Mouse (Mus musculus) common myeloid progenitor, adult 5-6 weeks (primary cell): ENCODE results near the gene Neu3. TPM values are rescaled to one million over a fixed set of nuclear protein-coding genes. Genes with fewer than 3 reads are reported as not detected.

ENCODE experiments used
- ATAC-seq: replicated peaks from 2 replicates; pipeline ENCODE4 v1.8.0; 2016; ENCODE audit warnings: low read depth, mild to moderate bottlenecking, moderate TSS enrichment, inconsistent platforms; ENCODE audit not compliant: poor library complexity, severe bottlenecking
- total RNA-seq: library from RNA; stranded (forward); fragments of 200-1000, 187-1606 nt; gene quantifications from 2 replicates; pipeline ENCODE4 v1.2.3, GENCODE M21; 2017

Neu3 gene
- 4.9 and 5.0 TPM in 2 replicates for total RNA-seq

DNA sequence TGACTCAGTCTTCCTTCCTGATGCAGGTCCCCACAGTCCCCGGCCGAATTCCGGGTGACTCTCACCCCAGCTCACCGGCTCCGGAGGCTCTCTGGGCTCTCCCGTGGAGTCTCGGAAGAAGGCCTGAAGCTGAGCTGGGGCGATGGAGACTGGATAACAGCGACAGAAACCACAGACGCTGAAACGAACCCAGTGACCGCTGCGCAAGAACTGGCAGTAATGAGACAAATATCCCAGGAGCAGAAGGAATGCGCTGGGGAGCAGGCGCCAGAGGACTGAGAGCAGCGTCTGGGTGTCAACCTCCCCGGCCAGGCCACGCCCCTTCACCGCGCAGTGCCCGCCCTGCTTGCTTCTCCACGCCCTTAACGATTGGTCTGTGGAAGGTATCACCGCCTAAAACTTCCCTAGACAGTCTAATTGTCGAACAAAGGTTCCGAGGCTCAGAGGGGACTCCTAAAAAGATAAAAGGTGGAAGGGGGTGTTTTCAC is at the start of gene Neu3:
Gene Neu3 (minus strand): TSS at position 335 of the 488 bp plus-strand sequence.
- peak; percentile 99 for ATAC-seq

DNA sequence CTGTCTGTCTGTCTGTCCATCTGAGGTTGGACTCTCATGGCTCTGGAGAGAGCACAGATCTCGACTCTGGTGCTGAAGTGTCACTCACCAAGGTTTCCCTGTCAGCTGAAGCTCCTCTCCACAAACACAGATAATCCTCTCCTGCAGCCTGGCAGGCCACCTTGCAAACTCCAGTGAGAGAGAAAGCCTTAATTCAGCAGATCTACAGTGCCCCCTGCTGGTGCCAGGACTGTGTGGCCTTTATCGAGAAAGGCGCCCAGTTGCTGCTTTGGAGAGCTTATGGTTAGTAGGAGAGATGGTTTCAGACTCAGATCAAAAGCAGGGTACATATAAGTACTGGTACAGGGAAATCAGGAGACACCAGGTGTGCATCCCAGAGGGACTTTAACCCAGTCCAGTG is 48.1 kb upstream of the Neu3 start:
- peak; percentile 93 for ATAC-seq

DNA sequence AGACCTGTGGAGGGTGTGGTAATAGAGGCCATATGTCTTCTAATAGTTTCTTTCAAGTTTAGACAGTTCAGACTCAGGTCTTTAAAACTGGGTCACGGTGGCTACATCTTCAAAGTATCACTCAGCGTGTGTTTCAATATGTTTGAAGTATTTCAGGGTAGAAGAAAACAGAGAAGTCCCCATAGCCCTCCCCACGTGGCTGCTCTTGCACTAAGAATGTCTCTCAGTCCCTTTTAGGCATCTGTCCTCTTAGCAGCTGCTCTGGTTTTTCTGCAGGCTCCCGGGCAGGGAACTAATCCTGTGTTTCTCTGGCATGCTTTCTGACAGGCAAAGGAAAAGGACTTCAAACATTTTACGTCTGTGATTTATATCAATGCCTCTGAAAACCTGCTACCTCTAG is 47.7 kb upstream of the Neu3 start:
- no peak for ATAC-seq

DNA sequence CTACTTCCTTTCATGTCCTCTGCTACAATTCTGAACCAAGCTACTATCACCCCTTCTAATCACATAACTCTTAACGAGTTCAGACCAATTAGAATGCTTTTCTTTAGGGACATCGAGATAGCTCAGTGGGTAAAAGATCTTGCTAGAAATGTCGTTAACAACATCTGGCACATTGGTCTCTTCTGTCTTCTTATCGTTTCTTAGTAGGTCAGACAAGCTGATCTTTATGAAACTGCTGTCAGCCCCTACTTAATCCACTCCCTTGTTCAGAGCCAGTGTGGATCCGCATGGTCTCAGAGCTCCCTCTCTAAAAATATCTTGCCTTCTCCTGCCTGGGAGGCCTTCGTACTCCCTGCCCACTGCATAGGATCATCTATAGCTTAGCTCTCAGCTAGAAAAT is 45.7 kb upstream of the Neu3 start:
- no peak for ATAC-seq

DNA sequence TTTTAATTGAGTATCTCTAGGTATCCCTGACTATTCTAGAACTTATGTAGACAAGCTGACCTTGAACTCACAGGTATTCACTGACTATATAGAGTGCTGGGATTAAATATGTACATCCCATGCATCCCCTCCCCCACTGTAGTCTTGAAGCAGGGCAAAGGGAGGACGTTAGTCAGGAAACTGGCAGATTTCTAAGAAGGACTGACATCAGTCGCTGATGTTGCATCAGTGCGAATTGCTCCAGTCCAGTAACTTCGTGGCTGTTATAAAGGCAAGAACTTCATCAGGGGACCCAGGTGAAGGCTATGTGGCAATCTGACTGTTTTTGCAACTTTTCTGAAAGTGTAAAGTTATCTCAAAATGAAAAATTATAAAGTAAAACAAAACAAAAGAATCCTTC is 41.1 kb upstream of the Neu3 start:
- no peak for ATAC-seq

DNA sequence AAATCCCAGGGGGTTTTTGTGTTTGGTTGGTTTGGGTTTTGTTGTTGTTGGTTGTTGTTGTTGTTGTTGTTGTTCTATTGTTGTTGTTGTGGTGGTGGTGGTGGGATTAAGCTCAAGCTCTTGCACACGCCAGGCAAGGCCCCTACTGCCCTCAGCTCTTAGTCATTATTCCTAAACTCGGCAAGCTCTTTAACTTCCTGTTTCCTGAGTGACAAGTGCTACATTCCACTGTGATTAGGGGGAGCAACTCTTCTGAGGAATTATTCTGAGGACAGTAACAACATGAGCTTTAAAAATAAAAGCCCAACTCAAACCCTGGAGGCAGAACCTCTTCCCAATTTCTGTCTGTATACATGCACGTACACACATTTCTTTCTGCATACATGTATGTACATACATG is 37.0 kb upstream of the Neu3 start:
- ATAC-seq: peak; percentile 72

DNA sequence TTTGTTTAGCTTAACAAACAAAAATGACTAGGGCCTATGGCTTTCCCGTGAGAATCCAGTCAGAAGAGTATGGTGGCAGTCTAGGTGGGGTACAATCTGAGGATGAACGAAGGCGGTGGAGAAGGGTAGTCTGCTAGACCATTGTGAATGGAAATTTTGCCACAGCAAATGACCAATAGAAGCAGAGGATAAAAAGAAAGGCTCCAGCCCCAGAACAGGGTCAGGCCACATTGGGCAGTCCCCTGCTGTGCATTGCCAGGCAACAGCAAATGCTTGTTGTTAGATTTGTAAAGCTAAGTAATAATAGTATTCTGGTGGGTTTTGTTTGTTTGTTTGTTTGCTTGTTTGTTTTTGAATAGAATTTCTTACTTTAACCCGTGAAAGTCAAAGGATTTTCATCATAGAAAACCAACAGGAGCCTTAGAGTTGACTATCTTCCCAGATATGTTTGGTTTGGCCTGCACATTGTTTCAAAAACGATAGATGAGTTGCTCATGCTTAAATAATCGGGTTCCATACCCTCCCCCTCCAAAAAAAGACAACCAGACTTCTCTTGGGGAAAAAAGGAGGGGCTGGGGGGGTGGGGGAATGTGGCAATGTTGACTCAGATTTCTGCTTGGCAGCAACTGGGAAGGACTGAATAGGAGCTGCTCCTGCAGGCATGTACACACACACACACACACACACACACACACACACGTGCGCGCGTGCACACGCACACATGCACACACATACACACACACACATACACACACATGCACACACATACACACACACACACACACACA is 36.2 kb upstream of the Neu3 start:
- no peak for ATAC-seq

DNA sequence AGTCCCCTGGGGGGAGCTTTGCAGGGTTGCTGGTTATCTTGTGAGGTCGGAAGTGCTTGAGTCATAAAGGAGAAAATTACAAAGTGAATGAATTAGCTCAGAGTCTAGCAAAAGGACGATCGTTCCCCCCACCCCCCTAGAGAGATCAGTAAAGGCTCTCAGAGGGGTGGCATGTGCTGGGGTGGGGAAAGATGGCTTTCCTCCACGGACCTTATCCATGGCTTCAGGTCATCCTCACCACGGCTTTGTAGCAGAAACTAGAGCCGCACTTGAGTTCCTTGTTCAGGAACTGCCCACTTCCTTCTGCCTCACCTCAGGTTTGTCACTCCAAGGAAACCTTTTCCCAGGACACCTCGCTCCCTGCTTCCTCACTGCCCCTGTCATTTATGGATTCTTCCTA is 35.1 kb upstream of the Neu3 start, which contains the start of gene Spcs2:
Gene Spcs2 (minus strand): TSS at position 101 of the 400 bp plus-strand sequence.
- ATAC-seq: no peak

DNA sequence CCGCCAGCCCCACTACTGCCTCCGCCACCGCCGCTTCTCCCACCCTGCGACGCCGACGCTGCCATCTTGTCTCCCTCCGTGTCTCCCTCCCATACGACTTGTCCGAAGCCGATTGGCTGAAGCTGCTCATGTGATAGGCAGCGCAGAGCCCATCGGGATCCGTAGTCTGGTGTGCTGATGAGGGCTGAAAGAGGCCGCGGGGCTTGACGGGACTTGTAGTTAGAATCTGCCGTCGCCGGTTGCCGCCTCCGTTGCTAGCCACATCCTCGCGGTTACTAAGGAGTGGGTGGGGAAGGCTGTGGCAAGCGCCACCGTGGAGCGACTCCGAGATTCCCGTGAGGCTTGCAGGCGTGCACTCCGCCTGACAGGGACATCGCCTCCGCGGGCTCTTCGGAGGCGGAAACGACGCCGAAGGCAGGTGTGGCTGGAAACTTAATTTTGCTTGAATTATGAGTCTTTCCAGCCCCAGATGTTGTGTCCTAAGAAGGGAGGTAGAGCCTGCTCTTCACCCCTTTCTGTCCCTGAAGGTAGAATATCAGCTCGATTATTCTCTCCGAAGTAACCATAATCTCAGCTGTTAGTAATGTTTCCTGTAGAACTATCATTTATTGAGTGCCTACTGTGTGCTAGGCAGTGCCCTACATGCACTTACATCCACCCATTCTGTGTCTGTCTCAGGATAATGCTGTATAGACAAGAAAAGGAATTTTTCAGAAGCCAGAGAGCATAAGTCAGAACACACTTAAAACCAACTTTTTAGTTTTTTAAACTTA is 30.8 kb upstream of the Neu3 start, which contains the start of gene Xrra1:
Gene Xrra1 (plus strand): TSS at position 304 of the 773 bp plus-strand sequence.
- peak; percentile 99 for ATAC-seq

DNA sequence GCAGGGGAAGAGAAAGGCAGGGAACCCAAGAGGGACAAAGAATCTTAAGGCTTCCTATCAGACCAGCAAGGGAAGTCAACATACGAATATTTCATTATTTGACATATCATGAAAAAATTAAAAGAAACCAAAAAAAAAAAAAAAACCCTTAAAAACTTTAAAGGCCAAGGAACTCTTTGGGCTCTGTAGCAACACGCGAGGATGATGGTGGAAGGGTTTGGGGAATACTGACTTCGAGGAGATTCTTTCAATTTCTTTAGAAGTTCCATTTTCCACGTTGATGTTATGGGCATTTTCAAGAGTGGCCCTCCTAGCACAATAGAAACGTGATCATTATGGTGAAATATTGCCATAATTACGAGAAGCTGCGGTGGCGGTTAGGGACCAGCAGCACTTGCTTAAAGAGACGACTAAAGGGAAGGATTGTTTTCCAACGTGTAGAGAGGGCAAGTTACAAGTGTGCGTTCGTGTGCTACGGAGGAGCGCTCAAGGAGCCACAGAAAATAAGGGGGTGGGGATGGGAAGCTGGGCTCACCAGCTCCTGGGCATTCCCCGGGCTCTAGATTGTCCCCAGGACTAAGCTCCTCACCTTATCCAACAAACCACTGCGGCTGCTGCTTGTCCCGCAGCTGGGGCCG is 30.1 kb upstream of the Neu3 start:
- ATAC-seq: no peak

DNA sequence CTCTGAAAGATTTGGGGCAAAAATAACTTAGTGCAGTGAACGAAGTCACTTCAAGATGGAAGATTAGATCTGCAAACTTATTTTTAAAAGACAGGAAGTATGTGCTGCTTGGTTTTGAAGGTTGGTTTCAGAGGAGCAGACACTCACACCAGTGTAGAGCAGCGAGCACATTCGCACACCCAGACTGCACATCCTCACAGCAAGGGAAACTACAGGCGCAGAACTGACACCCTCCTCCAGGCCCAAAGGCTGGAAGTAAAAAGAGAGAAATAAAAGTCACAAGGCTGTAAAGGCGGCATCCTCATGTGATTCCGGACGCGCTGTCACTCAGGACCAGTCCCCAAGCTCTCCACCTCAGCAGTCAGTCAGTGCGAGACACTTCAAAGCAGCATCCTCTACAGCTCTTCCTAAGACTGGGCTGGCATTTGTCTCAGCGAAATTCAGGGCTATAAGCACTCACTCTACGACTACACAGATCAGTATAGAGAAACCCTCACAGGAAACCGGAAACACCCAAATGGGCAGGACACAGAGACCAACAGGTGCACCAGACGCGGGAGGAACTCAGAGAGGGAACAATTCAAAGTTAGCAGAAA is 28.1 kb upstream of the Neu3 start:
- ATAC-seq: no peak

DNA sequence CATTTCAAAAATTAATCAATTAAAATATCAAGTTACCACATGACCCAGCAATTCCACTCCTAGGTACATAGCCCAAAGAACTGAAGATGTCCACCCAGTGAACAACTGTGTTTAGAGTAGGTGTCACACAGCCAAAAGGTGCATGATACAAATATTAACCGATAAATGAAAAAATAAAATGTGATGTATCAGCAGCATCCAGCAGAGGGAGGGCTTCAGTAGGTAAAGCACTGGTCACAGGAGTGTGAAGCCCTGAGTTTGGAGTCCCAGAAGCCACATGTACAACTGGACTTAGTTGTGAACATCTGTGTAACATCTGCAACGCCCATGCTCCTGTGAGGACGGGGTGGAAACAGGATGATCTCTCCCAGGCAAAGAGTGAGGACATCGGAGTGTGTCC is 26.1 kb upstream of the Neu3 start:
- ATAC-seq: no peak

DNA sequence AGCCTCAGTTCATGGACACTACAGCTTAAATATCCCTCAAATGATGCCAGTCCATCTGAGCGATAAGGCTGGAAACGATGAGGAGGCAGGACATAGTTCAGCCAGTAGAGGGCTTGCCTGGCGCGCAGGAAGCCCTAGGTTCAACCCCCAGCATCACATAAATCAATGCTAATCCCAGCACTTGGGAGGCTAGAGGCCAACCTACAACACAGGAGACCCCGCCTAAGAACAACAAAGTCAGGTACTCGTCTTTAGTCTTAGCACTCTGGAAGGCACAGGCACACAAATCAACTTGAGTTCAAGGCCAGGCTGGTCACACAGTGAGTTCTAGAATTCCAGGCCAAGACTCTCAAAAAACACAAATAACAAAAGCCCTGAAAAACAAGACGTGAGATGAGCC is 25.1 kb upstream of the Neu3 start:
- no peak for ATAC-seq

DNA sequence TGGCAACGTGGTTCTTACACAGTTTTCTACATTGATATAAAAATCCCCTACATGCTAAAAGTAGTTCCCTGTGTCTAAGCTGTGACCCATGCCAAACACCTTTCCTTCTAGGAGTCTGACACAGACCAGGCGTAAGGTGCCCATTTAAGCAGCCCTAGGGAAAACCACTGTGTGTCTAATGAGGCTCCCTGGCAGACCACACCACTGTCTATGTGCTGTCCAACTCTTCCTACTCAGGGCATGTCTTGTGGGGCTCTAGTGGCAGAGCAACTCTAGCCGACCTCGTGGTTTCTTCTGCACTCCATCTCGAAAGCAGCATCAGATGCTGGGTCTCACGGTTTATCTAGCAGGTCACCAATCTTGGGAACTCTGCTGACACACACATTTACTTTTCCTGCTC is 23.4 kb upstream of the Neu3 start:
- no peak for ATAC-seq

DNA sequence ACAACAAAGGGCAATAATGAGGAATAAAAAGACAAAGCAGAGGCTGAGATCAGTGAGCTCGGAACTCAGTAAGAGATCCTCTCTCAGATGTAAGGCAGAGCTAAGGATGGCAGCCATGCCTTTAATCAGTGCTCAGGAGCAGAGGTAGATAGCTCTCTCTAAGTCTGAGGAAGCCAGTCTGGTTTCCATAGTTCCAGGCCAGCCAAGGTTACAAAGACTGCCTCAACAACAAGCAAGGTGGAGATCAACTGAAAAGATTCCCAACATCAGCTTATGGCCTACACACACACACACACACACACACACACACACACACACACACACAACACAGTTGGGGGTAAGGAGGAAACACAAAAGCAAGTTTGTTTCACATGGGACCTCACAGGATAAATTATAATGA is 22.9 kb upstream of the Neu3 start:
- ATAC-seq: no peak

DNA sequence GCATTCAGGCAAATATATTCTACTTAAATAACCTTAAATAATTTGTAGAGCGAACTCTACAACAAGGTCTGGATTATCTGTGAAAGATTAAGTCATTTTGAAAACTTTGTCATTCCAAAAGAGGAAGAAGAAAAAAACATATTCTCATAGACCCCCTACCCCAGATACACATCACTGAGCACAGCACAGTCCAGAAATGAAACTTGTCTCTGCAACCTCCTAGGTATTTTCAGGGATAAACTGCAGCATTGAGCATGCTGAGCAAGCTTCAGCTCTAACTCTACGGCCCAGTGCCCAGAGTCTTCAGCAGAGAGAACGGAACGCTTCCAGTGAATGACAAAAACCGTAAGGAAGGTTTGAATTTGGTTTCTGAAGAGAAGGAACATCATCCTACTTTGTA is 22.3 kb upstream of the Neu3 start:
- no peak for ATAC-seq

DNA sequence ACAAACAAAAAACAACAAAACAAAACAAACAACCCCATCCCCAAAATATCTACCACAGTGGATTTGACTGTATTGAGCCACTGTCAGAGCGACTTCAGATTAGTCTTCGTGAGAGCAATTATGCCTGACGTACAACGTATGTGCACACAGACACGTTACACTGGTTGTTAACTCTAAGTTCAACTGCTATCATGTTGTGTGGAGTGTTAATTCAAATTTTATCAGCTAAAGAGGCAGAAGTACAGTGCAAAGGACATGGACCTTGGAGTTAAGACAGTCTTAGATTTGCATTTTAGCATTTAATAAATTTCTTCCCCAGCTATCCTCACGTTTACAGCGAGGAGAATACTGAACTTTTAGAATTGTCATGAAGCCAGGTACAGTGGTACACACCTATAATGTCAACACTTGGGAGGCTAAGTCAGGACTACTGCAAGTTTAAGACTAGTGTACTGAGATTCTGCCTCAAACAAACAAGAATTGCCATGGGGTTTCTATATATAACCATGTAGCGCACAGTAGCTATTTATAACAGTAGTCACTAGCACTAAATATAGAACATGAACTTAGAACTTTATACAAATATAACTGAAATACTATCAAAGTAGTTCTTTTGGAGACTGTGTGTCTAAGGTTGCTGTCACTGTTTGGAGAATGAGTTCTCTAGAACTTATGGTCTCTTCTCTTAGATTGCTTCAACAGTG is 17.5 kb upstream of the Neu3 start:
- ATAC-seq: no peak

DNA sequence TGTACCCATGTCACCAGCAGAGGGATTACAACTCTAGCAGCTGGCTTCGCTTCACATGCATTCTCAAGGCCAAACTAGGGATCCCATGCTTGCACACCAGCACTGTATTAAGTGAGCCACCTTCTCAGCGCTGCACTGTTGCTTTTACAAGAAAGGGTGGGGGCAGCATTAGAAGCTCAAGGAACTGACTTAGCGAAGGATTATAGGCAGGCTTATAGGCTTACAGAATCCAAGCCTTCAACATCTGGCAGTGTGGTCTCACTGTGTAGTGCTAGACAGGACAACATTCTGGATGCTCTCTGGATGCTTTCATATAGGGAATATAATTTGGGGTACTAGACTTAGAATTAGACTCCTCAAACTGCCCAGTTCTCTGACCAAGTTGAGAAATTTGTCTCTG is 10.0 kb upstream of the Neu3 start:
- ATAC-seq: no peak

DNA sequence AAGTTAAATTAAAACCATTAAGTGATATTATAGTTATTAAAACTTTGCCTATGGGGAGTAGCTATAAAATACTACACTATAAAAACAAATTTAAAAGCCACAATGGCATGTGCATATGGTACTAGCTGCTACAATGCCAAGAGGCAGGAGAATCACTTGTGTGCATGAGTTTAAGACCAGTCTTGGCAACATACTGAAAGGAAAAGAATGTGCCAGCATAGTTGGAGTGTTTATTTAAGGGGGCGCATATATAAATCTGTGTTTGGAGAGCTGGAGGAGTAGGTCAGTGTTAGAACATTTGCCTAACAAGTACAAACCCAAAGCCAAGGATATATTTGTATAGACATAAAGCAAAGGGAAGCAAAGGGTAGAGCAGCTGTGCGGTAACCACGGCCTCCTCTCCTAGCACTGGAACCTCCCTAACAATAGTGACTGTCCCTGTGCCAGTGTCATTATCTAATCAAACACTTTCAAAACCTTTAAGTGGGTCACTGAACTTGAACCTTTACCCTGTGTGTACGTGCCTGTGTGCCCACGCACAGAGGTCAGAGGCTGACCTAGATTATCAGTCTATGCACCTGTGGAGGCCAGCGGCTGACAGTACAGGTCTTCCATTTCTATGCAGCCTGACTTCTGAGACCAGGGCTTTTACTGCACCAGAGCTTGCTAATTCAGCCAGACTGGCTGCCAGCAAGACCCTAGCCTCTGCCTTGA is 9.3 kb upstream of the Neu3 start:
- ATAC-seq: no peak
